Mouse (Mus musculus) stomach, postnatal 0 days (tissue): ENCODE data around the gene Dock4.

Experiments
- CTCF ChIP-seq: IDR thresholded peaks from 2 replicates; pipeline ENCODE4 v1.5.1; 2016; ENCODE audit warnings: antibody characterized with exemption, low read depth, mild to moderate bottlenecking, moderate library complexity
- EP300 ChIP-seq: optimal IDR thresholded peaks from 2 replicates; pipeline ENCODE3; 2016; ENCODE audit warnings: antibody characterized with exemption

GRCm38 (mm10) chr12:40887496-40887895 lies 441.7 kb downstream of the Dock4 start:
- TF ChIP-seq CTCF (no peak), EP300 (no peak)
